Mouse (Mus musculus) bone marrow, adult 2 months (tissue): ENCODE measurements around the gene Thbd.

Experiments used
- CTCF ChIP-seq: fragments of 200-500 bp; IDR thresholded peaks from 2 replicates; pipeline ENCODE4 v1.5.1; 2011; ENCODE audit warnings: low read length, control low read depth; ENCODE audit not compliant: control insufficient read depth, insufficient read depth
- POLR2A ChIP-seq: fragments of 200-500 bp; IDR thresholded peaks from 2 replicates; pipeline ENCODE4 v1.6.1; 2011; ENCODE audit warnings: low read depth, mild to moderate bottlenecking, control low read depth, low read length, borderline replicate concordance; ENCODE audit not compliant: control insufficient read depth

GRCm38 (mm10) chr2:148436285-148436684, 28.3 kb upstream of the Thbd start:
- no peak for TF ChIP-seq CTCF
- no peak for TF ChIP-seq POLR2A
